Mouse (Mus musculus): Measurements from ENCODE around the gene Shb. TPM values are rescaled to one million over a fixed set of nuclear protein-coding genes. Genes with fewer than 3 reads are reported as not detected.

The Shb gene
- polyA plus RNA-seq (2012; rRNA removed), result 9.0 and 11.4 TPM in 2 replicates

GRCm38 (mm10) chr4:45532375-45532774, at the start of gene Shb:
Shb (minus strand) TSS chr4:45532470.
- H3K27ac ChIP-seq (ENCODE audit: insufficient read depth, low read length), result no peak within 1 kb of the TSS
- no peaks in the 10 kb centered on the region for H3K4me1 ChIP-seq (ENCODE audit: control insufficient read depth, insufficient read depth, low read length)
- H3K4me3 ChIP-seq (ENCODE audit: insufficient read depth, low read length), result peak within 1 kb of the TSS; percentile 37; the same call in 1 of the 2 replicates
- TF ChIP-seq CTCF (IDR thresholded peaks at IDR 0.05; ENCODE audit: extremely low read depth, insufficient read depth, low read length) (no peak), POLR2A (IDR thresholded peaks at IDR 0.05; ENCODE audit: extremely low read depth, insufficient read depth, low read length) (no peak)

DNA sequence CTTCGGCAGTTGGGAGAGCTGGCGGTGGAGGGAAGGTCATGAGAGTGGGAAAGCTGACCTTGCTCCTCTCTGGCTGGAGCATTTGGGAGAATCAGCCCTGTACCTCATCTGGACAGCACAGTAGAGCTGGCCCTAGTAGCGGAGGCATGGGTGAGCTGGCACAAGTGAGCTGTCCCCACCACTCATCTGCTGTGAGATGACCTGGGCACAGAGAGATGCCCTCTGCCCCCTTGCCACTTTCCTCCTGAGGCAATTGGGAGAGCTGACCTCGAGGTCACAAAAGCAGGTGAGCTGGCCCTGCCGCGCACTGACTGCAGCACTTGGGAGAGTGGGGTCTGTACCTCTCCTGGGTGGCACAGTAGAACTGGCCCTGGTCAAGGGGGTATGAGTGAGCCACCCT, 48.8 kb upstream of the Shb start:
- no peak for TF ChIP-seq POLR2A (IDR thresholded peaks at IDR 0.05; ENCODE audit: extremely low read depth, insufficient read depth, low read length)
- no peak for TF ChIP-seq CTCF (IDR thresholded peaks at IDR 0.05; ENCODE audit: extremely low read depth, insufficient read depth, low read length)

GRCm38 (mm10) chr4:45578554-45579370, 46.5 kb upstream of the Shb start:
- TF ChIP-seq POLR2A (IDR thresholded peaks at IDR 0.05; ENCODE audit: extremely low read depth, insufficient read depth, low read length) (no peak), CTCF (IDR thresholded peaks at IDR 0.05; ENCODE audit: extremely low read depth, insufficient read depth, low read length) (no peak)
- no peaks in the 10 kb centered on the region for H3K4me1 ChIP-seq (ENCODE audit: control insufficient read depth, insufficient read depth, low read length)
- H3K4me3 ChIP-seq (ENCODE audit: insufficient read depth, low read length), result no peak overlapping the region
- no peak overlapping the region for H3K27ac ChIP-seq (ENCODE audit: insufficient read depth, low read length)

More for the DNA sequence above, 48.8 kb upstream of the Shb start:
- no peak overlapping the region for H3K27ac ChIP-seq (ENCODE audit: insufficient read depth, low read length)
- no peak overlapping the region for H3K4me3 ChIP-seq (ENCODE audit: insufficient read depth, low read length)
- no peaks in the 10 kb centered on the region; the same call in 1 of the 2 replicates for H3K4me1 ChIP-seq (ENCODE audit: control insufficient read depth, insufficient read depth, low read length)

GRCm38 (mm10) chr4:45577631-45578030, 45.4 kb upstream of the Shb start:
- no peak overlapping the region for H3K27ac ChIP-seq (ENCODE audit: insufficient read depth, low read length)
- no peak overlapping the region for H3K4me3 ChIP-seq (ENCODE audit: insufficient read depth, low read length)
- TF ChIP-seq CTCF (IDR thresholded peaks at IDR 0.05; ENCODE audit: extremely low read depth, insufficient read depth, low read length) (no peak), POLR2A (IDR thresholded peaks at IDR 0.05; ENCODE audit: extremely low read depth, insufficient read depth, low read length) (no peak)
- H3K4me1 ChIP-seq (ENCODE audit: control insufficient read depth, insufficient read depth, low read length), result no peaks in the 10 kb centered on the region

DNA sequence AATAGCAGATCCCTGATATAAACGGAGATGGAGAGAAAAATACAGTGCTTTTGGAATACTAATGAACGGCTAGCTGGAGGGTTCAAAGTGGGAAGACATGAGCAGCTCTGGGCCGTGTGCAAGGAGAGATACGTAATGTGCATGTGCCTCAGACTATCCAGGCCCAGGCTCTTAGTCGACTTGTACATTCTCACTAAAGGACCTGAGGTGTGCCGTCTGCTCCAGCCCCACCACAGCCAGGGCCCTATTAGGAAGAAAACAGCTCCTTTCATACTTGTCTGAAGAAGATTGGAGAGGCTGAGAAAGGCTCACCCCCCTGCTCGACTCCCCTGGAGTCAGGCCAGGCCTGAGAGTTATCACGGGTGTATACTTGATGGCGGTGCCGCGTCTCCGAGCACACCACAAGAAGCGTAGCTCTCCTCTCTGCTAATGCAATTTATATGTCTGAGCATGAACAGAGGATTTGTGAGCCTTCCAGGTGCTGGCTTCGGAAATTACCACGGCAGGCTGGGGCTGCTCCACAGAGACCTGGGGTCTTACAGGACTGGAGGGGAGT, 42.4 kb upstream of the Shb start:
- TF ChIP-seq CTCF (IDR thresholded peaks at IDR 0.05; ENCODE audit: extremely low read depth, insufficient read depth, low read length), result no peak
- no peak for TF ChIP-seq POLR2A (IDR thresholded peaks at IDR 0.05; ENCODE audit: extremely low read depth, insufficient read depth, low read length)
- Histone ChIP-seq H3K27ac (ENCODE audit: insufficient read depth, low read length) (no peak overlapping the region), H3K4me1 (ENCODE audit: control insufficient read depth, insufficient read depth, low read length) (no peaks in the 10 kb centered on the region), H3K4me3 (ENCODE audit: insufficient read depth, low read length) (no peak overlapping the region)

GRCm38 (mm10) chr4:45569521-45569920, 37.3 kb upstream of the Shb start:
- TF ChIP-seq CTCF (IDR thresholded peaks at IDR 0.05; ENCODE audit: extremely low read depth, insufficient read depth, low read length) (no peak), POLR2A (IDR thresholded peaks at IDR 0.05; ENCODE audit: extremely low read depth, insufficient read depth, low read length) (no peak)
- Histone ChIP-seq H3K4me1 (ENCODE audit: control insufficient read depth, insufficient read depth, low read length) (no peaks in the 10 kb centered on the region), H3K4me3 (ENCODE audit: insufficient read depth, low read length) (no peak overlapping the region)

DNA sequence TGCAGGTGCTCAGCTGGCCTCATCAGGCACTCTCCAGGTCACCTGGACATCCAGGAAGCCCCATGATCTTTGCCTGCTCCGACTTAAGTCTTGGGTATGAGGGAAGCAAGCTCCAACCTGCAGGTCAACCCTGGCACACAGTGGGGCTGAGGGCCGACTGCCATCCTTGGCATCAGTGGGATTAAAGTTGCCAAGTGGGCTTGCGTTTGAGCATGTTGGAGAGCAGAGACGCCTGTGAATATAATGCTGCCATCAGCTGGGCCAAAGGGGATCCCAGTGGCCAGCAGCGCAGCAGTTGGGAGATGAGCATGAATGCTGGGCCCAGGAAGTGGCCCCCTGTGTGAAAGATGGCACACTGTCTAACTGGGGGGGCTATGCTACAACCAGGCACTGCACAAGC, 25.9 kb upstream of the Shb start:
- Histone ChIP-seq H3K27ac (ENCODE audit: insufficient read depth, low read length) (no peak overlapping the region), H3K4me1 (ENCODE audit: control insufficient read depth, insufficient read depth, low read length) (no peaks in the 10 kb centered on the region), H3K4me3 (ENCODE audit: insufficient read depth, low read length) (no peak overlapping the region)
- TF ChIP-seq CTCF (IDR thresholded peaks at IDR 0.05; ENCODE audit: extremely low read depth, insufficient read depth, low read length) (no peak), POLR2A (IDR thresholded peaks at IDR 0.05; ENCODE audit: extremely low read depth, insufficient read depth, low read length) (no peak)

More at GRCm38 (mm10) chr4:45569521-45569920, 37.3 kb upstream of the Shb start:
- no peak overlapping the region for H3K27ac ChIP-seq (ENCODE audit: insufficient read depth, low read length)

GRCm38 (mm10) chr4:45552571-45552970, 20.3 kb upstream of the Shb start:
- no peaks in the 10 kb centered on the region for H3K4me1 ChIP-seq (ENCODE audit: control insufficient read depth, insufficient read depth, low read length)
- no peak overlapping the region for H3K4me3 ChIP-seq (ENCODE audit: insufficient read depth, low read length)
- no peak for TF ChIP-seq CTCF (IDR thresholded peaks at IDR 0.05; ENCODE audit: extremely low read depth, insufficient read depth, low read length)
- no peak for TF ChIP-seq POLR2A (IDR thresholded peaks at IDR 0.05; ENCODE audit: extremely low read depth, insufficient read depth, low read length)
- no peak overlapping the region for H3K27ac ChIP-seq (ENCODE audit: insufficient read depth, low read length)

GRCm38 (mm10) chr4:45550970-45551369, 18.7 kb upstream of the Shb start:
- TF ChIP-seq CTCF (IDR thresholded peaks at IDR 0.05; ENCODE audit: extremely low read depth, insufficient read depth, low read length) (no peak), POLR2A (IDR thresholded peaks at IDR 0.05; ENCODE audit: extremely low read depth, insufficient read depth, low read length) (no peak)
- no peak overlapping the region for H3K4me3 ChIP-seq (ENCODE audit: insufficient read depth, low read length)
- no peaks in the 10 kb centered on the region for H3K4me1 ChIP-seq (ENCODE audit: control insufficient read depth, insufficient read depth, low read length)
- no peak overlapping the region for H3K27ac ChIP-seq (ENCODE audit: insufficient read depth, low read length)

GRCm38 (mm10) chr4:45549514-45549913, 17.2 kb upstream of the Shb start:
- Histone ChIP-seq H3K27ac (ENCODE audit: insufficient read depth, low read length) (no peak overlapping the region), H3K4me1 (ENCODE audit: control insufficient read depth, insufficient read depth, low read length) (no peaks in the 10 kb centered on the region), H3K4me3 (ENCODE audit: insufficient read depth, low read length) (no peak overlapping the region)
- no peak for TF ChIP-seq POLR2A (IDR thresholded peaks at IDR 0.05; ENCODE audit: extremely low read depth, insufficient read depth, low read length)
- 0 out of 2 replicates have a peak, but pooled peaks have one; percentile 16 for TF ChIP-seq CTCF (IDR thresholded peaks at IDR 0.05; ENCODE audit: extremely low read depth, insufficient read depth, low read length)

All from cortical plate, adult 2 months (tissue).